Mouse (Mus musculus) forebrain, embryonic 11.5 days (tissue): Measurements from ENCODE around the gene Topbp1. TPM values are rescaled to one million over a fixed set of nuclear protein-coding genes. Genes with fewer than 3 reads are reported as not detected.

Source experiments
- ATAC-seq: fragments of 200-750 bp; cut with Nextera tagmentation; replicated peaks from 2 replicates; pipeline ENCODE4 v1.8.0; 2017; ENCODE audit warnings: moderate TSS enrichment; ENCODE audit not compliant: low FRiP score
- DNase-seq: peaks from one replicate; pipeline ENCODE4 v3.0.0-alpha.2; 2017; ENCODE audit warnings: low spot score
- H3K27ac ChIP-seq: fragments of 300-500 bp; sonication (generic); 2 replicates; pipeline ENCODE4 v1.5.1; 2014; ENCODE audit warnings: low read depth, low read length
- H3K27me3 ChIP-seq: fragments of 300-500 bp; sonication (generic); 2 replicates; pipeline ENCODE4 v1.6.1; 2014; ENCODE audit warnings: mild to moderate bottlenecking, low read length, mixed read lengths; ENCODE audit not compliant: control insufficient read depth, insufficient read depth
- H3K36me3 ChIP-seq: fragments of 300-500 bp; sonication (generic); 2 replicates; pipeline ENCODE4 v1.6.1; 2014; ENCODE audit warnings: mild to moderate bottlenecking, low read length, moderate library complexity, mixed read lengths; ENCODE audit not compliant: control insufficient read depth, insufficient read depth
- H3K4me1 ChIP-seq: fragments of 300-500 bp; sonication (generic); replicated peaks from 2 replicates; pipeline ENCODE4 v1.6.1; 2014; ENCODE audit warnings: low read length, mixed read lengths; ENCODE audit not compliant: control insufficient read depth, insufficient read depth
- H3K4me2 ChIP-seq: fragments of 300-500 bp; sonication (generic); 2 replicates; pipeline ENCODE4 v1.6.1; 2014; ENCODE audit warnings: low read depth, mild to moderate bottlenecking, low read length, moderate library complexity, mixed read lengths; ENCODE audit not compliant: severe bottlenecking
- H3K4me3 ChIP-seq: fragments of 300-500 bp; sonication (generic); 2 replicates; pipeline ENCODE4 v1.5.1; 2014; ENCODE audit warnings: low read depth, low read length
- H3K9ac ChIP-seq: fragments of 300-500 bp; sonication (generic); 2 replicates; pipeline ENCODE4 v1.6.1; 2014; ENCODE audit warnings: low read length
- H3K9me3 ChIP-seq: fragments of 300-500 bp; sonication (generic); 2 replicates; pipeline ENCODE4 v1.6.1; 2016; ENCODE audit warnings: low read length, mixed read lengths; ENCODE audit not compliant: control insufficient read depth
- WGBS: fragments of 180-500 bp; shearing (Covaris S2); extraction: QIAGEN DNeasy Blood & Tissue Kit; methylation state at CpG from one replicate; pipeline ENCODE4 v1.1.7; 2014; 5-methylcytosine and 5-hydroxymethylcytosine counted together
- polyA plus RNA-seq: library from polyadenylated mRNA; unstranded; fragments of >200 nt; fragmentation: Nextera tagmentation; extraction: Ambion mirVana; gene quantifications from 2 replicates; pipeline ENCODE4 v1.2.1, GENCODE M21; 2014

Topbp1 gene
- polyA plus RNA-seq, 1 experiment from 2014 or later: 119 TPM

DNA sequence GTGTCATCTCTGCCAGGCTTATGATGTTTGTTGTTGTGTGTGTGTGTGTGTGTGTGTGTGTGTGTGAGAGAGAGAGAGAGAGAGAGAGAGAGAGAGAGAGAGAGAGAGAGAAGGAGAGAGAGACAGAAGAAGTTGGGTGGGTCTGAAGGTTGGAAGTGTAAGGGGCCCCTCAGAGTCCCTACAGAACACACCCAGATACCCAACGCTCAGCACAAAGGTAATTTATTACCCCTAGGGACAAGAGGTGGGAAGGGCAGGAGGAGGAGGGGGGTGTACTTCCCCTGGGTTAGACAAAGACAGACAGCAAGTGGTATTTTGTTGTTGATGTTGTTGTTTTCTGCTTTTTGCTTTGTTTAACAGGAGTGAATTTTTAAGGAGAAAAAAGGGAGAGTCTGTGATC, 80.6 kb downstream of the Topbp1 start:
- Histone ChIP-seq H3K27me3 (no peaks in the 10 kb centered on the region), H3K36me3 (no peaks in the 10 kb centered on the region), H3K9ac (no peak overlapping the region), H3K4me2 (no peak overlapping the region), H3K27ac (no peak overlapping the region), H3K4me1 (no peaks in the 10 kb centered on the region), H3K9me3 (no peaks in the 10 kb centered on the region), H3K4me3 (no peak overlapping the region)
- WGBS: 24% methylated on average over 1 of the region's 1 CpGs
- ATAC-seq (no peak), DNase-seq (no peak)

DNA sequence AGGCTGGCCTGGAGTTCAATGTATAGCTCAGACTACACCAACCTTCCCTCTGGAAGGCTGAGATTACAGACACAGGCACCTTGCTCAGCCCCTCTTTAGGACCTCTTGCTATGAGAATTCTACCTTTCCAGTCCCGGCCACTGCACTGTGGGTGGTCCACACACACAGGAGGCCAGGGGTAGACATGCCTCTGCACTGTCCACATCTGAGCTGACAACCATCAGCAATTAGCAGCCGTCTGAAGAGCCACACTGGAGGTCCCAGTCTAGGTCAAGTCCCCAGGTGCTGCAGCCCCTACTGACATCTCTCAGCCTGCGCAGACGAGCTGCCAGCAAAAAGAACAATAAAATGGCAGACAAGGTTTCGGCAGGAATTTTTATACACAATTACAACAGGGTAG, 81.6 kb downstream of the Topbp1 start:
- no peak for ATAC-seq
- DNase-seq: no peak
- WGBS: 53% methylated on average over 5 of the region's 5 CpGs
- no peak overlapping the region for H3K4me2 ChIP-seq
- no peak overlapping the region for H3K4me3 ChIP-seq
- no peaks in the 10 kb centered on the region for H3K9me3 ChIP-seq
- H3K4me1 ChIP-seq: no peaks in the 10 kb centered on the region
- no peaks in the 10 kb centered on the region for H3K27me3 ChIP-seq
- H3K36me3 ChIP-seq: no peaks in the 10 kb centered on the region
- H3K9ac ChIP-seq: no peak overlapping the region
- no peak overlapping the region for H3K27ac ChIP-seq

DNA sequence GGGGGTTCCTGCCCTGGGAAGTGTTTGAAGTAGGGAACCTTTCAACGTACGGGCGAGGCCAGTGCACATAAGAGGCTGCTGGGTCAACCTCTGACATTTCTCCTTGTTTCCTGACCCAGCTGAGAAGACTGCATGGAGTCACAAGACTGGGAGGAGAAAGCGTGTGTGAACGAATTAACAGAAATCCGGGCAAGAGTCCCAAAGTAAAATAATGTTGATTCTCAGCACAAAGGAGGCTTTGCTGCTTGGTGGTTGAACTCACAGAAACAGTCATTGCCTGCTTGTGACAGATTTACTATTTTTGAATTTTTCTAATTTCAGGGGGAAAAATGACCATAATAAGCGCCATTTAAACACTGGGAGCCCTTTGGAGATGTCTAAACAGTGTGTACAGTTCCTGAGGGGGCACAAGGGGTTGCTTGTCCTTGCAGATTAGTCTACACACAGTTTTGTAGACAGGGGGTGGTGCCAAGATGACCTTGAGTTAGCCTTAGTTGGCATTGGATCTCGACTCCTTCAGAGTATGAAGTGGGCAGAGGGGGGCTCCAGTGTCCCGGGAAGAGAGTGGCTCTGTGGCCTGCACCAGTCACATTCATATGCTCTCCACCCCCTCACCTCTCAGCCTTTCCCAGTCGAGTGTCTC, 82.1 kb downstream of the Topbp1 start:
- 73% methylated on average over 10 of the region's 10 CpGs for WGBS
- H3K27me3 ChIP-seq: no peaks in the 10 kb centered on the region
- H3K27ac ChIP-seq: no peak overlapping the region
- no peak overlapping the region for H3K4me2 ChIP-seq
- H3K9ac ChIP-seq: no peak overlapping the region
- ATAC-seq (no peak), DNase-seq (no peak)
- H3K4me1 ChIP-seq: no peaks in the 10 kb centered on the region
- no peaks in the 10 kb centered on the region for H3K36me3 ChIP-seq
- no peaks in the 10 kb centered on the region for H3K9me3 ChIP-seq
- H3K4me3 ChIP-seq: no peak overlapping the region

DNA sequence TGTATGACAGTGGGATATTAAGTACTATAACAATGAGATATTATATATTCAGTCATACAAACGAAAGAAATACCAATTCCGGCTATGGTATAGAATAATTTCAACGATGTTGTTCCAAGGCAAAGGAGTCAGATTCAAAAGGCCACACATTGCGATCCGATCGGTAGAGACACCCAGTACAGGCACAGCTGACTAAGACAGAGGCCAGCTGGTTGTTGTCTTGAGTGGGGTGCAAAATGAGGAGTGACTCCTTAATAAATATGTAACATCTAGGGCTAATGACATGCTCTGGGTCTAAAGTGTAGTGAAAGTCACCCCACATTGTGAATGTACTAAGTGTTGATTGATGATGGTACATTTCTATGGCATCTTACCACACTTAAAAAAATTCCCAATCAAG, 84.2 kb downstream of the Topbp1 start:
- H3K27me3 ChIP-seq: no peaks in the 10 kb centered on the region
- no peak overlapping the region for H3K4me2 ChIP-seq
- H3K9ac ChIP-seq: no peak overlapping the region
- H3K4me3 ChIP-seq: no peak overlapping the region
- no peaks in the 10 kb centered on the region for H3K36me3 ChIP-seq
- 93% methylated on average over 6 of the region's 6 CpGs for WGBS
- no peak for DNase-seq
- no peak overlapping the region for H3K27ac ChIP-seq
- H3K4me1 ChIP-seq: no peaks in the 10 kb centered on the region
- no peak for ATAC-seq
- no peaks in the 10 kb centered on the region for H3K9me3 ChIP-seq

DNA sequence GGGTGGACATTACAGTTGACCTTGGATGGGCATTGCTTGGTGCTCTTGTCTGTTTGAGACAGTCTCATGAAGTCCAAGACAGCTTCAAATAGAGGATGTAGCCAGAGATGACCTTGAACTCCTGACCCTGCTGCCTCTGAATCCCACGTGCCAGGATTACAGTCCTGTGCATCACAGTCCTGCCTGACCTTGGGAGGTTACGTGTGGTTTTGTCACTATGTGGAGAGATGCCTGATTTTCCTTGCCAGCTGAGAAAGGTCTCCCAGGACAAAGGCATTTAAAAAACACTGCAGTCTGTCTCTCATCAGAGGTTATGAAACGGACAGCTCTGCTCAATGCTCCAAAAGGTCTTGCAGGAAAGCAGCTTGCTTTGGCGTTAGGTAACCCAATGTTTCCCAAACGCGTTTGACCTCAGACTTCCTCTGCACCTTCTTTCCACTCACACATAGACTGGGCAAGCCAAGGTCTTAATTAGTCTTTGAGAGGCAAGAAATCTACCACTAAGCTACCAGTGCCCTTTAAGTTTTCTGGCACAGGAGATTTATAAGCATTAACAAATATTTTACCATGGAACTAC, 86.9 kb downstream of the Topbp1 start:
- H3K4me1 ChIP-seq: no peaks in the 10 kb centered on the region
- H3K27me3 ChIP-seq: no peaks in the 10 kb centered on the region
- WGBS: 82% methylated on average over 6 of the region's 6 CpGs
- H3K36me3 ChIP-seq: no peaks in the 10 kb centered on the region
- no peak overlapping the region for H3K4me2 ChIP-seq
- no peak for DNase-seq
- H3K9ac ChIP-seq: no peak overlapping the region
- no peaks in the 10 kb centered on the region for H3K9me3 ChIP-seq
- ATAC-seq: no peak
- no peak overlapping the region for H3K4me3 ChIP-seq
- no peak overlapping the region for H3K27ac ChIP-seq

DNA sequence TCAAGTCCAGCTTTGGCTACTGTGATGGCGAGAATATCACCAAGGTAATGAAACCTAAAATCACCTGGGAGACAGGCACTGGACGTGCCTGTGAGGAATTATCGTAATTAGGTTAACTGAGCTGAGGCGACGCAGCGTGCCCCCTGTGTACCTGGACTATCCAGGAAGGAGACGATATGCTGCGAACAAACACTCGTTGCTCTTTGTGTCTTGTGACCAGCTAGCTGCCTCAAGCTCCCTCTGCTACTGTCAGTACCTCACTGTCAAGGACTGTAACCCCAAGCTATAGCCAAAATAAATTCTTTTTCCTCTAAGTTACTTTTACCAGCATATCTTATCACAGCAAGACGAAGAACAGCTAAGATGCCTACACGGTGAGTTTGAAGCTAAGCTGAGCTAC, 88.2 kb downstream of the Topbp1 start:
- Histone ChIP-seq H3K9ac (no peak overlapping the region), H3K4me2 (no peak overlapping the region), H3K36me3 (no peaks in the 10 kb centered on the region), H3K27ac (no peak overlapping the region), H3K27me3 (no peaks in the 10 kb centered on the region), H3K9me3 (no peaks in the 10 kb centered on the region), H3K4me1 (no peaks in the 10 kb centered on the region), H3K4me3 (no peak overlapping the region)
- DNase-seq: no peak
- WGBS: 90% methylated on average over 11 of the region's 11 CpGs
- ATAC-seq: no peak

DNA sequence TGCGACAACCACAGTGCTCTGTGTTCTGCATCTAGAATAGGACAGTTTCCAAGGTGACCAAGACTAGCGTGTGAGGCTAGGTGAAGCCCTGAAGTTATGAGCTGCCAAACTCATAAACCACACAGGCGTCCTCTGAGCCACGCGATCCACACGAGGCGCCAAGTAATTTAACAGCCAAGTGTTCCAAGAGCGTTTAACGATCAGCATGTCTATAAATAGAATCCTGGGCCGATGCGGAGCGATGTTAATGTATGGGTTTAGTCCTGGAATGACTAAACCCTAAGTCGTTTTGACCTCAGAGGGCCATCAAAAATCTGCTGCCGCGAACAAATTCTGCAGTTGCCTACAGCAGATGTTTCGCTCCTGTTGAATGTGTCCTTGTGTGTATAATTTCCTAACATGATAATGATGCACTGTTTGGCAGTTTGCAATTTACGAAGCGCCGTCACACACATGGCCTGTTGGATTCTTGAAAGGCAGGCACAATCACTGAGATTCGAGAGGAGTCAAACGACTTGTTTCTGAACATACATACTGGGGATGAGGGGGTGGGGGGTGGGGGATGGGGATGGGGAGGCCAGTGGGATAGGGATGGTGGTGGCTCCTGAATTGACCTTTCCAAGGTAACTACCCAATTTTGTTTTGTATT, 93.6 kb downstream of the Topbp1 start:
- no peaks in the 10 kb centered on the region for H3K4me1 ChIP-seq
- 86% methylated on average over 21 of the region's 21 CpGs for WGBS
- no peak overlapping the region for H3K9ac ChIP-seq
- no peak for ATAC-seq
- H3K27me3 ChIP-seq: no peaks in the 10 kb centered on the region
- H3K27ac ChIP-seq: no peak overlapping the region
- H3K36me3 ChIP-seq: no peaks in the 10 kb centered on the region
- no peak for DNase-seq
- H3K4me2 ChIP-seq: no peak overlapping the region
- H3K4me3 ChIP-seq: no peak overlapping the region
- no peaks in the 10 kb centered on the region; the same call in 1 of the 2 replicates for H3K9me3 ChIP-seq
